Mouse (Mus musculus) liver, embryonic 11.5 days (tissue): ENCODE results near the gene Rnase10. TPM values are rescaled to one million over a fixed set of nuclear protein-coding genes. Genes with fewer than 3 reads are reported as not detected.
"Not testable (repeated sequence)": the region's sequence is repeated elsewhere in the genome, so short reads cannot be mapped to it uniquely, and the experiment has no call there.

Experiments used
- ATAC-seq: fragments of 200-750 bp; cut with Nextera tagmentation; replicated peaks from 2 replicates; pipeline ENCODE4 v1.8.0; 2017; ENCODE audit warnings: moderate number of reproducible peaks, mild to moderate bottlenecking, moderate TSS enrichment, moderate library complexity; ENCODE audit not compliant: low FRiP score
- DNase-seq: peaks from one replicate; pipeline ENCODE4 v3.0.0-alpha.2; 2017; ENCODE audit warnings: low spot score
- H3K27ac ChIP-seq: fragments of 300-500 bp; sonication (generic); 2 replicates; pipeline ENCODE4 v1.5.1; 2014; ENCODE audit warnings: mild to moderate bottlenecking, low read depth, low read length, control low read depth
- H3K27me3 ChIP-seq: fragments of 300-500 bp; sonication (generic); replicated peaks from 2 replicates; pipeline ENCODE4 v1.6.1; 2014; ENCODE audit warnings: low read length, mixed read lengths; ENCODE audit not compliant: control insufficient read depth, insufficient read depth
- H3K36me3 ChIP-seq: fragments of 300-500 bp; sonication (generic); 2 replicates; pipeline ENCODE4 v1.6.1; 2014; ENCODE audit warnings: mild to moderate bottlenecking, low read length, moderate library complexity, mixed read lengths; ENCODE audit not compliant: control insufficient read depth, insufficient read depth
- H3K4me1 ChIP-seq: fragments of 300-500 bp; sonication (generic); replicated peaks from 2 replicates; pipeline ENCODE4 v1.6.1; 2014; ENCODE audit warnings: low read length, mixed read lengths; ENCODE audit not compliant: control insufficient read depth, insufficient read depth
- H3K4me2 ChIP-seq: fragments of 300-500 bp; sonication (generic); 2 replicates; pipeline ENCODE4 v1.6.1; 2014; ENCODE audit warnings: mild to moderate bottlenecking, control low read depth, moderate library complexity
- H3K4me3 ChIP-seq: fragments of 300-500 bp; sonication (generic); 2 replicates; pipeline ENCODE4 v1.5.1; 2014; ENCODE audit warnings: low read depth, low read length, control low read depth
- H3K9ac ChIP-seq: fragments of 300-500 bp; sonication (generic); 2 replicates; pipeline ENCODE4 v1.6.1; 2014; ENCODE audit warnings: low read depth, low read length, control low read depth
- H3K9me3 ChIP-seq: fragments of 300-500 bp; sonication (generic); 2 replicates; pipeline ENCODE4 v1.6.1; 2016; ENCODE audit warnings: low read length, inconsistent platforms, mixed read lengths; ENCODE audit not compliant: control insufficient read depth
- WGBS: fragments of 180-500 bp; shearing (Covaris S2); extraction: QIAGEN DNeasy Blood & Tissue Kit; methylation state at CpG from one replicate; pipeline ENCODE4 v1.1.7; 2014; 5-methylcytosine and 5-hydroxymethylcytosine counted together
- polyA plus RNA-seq: library from polyadenylated mRNA; unstranded; fragments of >200 nt; fragmentation: Nextera tagmentation; extraction: Ambion mirVana; gene quantifications from 2 replicates; pipeline ENCODE4 v1.2.1, GENCODE M21; 2014

The Rnase10 gene
- polyA plus RNA-seq, 1 experiment from 2014 or later, result not detected

DNA sequence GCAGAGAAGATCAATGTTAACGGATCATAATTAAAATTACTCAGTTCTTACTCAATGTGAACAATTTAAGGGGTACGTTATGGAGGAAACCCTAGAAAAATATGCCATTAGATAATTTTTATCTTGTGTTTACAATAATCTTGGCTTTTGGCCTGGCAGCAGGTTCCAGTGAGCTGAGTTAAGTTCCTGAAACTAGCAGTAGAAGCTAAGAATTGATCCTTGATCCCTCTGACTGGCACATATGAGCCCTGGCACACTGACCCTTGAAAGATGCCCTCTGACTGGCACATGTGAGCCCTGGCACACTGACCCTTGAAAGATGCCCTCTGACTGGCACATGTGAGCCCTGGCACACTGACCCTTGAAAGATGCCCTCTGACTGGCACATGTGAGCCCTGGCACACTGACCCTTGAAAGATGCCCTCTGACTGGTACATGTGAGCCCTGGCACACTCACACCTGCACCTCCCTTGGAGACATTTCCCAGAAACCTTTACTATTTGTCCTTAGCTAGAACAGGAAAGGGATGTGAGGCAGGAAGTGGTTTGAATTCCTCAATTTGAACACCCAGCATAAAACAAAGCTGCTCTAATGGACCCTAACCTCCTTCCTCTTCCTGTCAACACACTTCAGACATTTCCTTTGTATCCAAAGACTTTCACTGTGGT is 9.4 kb upstream of the Rnase10 start:
- Histone ChIP-seq H3K27me3 (no peaks in the 10 kb centered on the region), H3K9me3 (no peaks in the 10 kb centered on the region), H3K9ac (no peak overlapping the region), H3K36me3 (no peaks in the 10 kb centered on the region), H3K4me2 (no peak overlapping the region), H3K27ac (no peak overlapping the region), H3K4me1 (no peaks in the 10 kb centered on the region), H3K4me3 (no peak overlapping the region)
- 51% methylated on average over 2 of the region's 2 CpGs for WGBS
- DNase-seq (peak; percentile 9), ATAC-seq (no peak)

DNA sequence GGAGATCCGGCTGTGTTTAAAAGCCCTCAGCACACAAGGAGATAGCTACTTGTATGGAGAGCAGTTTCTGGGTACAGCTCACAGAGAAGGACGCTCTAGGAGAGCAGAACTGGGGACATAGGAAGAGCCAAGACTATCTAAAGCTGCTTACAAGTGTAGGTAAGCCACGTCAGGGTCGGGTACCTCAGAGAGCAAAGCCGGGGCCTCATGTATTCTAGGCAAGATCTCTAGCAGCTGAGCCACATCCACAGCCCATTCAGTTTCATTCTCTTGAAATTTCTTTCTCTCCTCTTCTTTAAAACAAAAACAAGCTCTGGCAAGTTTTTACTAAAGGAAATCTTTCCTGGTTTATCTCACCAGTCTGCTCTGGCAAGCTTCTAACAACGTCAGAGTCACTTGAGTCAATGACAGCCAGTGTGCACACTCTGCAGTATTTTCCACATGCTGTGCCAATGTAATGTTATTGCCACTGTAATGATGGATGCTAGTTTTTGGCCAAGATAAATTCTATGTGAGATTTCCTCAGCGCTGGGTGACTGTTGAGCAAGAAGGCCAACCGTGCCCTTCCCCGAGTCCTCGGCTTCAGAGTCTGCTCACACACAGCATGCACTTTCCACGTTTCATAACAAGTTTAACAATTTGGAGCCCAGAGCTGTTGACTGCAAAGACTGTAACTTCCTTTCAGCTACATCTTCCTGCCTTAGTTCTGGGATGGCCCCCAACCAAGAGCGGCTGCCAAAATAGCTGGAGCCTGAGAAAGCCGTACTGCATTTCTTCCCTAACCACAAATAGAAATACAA is 563 bp downstream of the Rnase10 start:
- Histone ChIP-seq H3K4me2 (no peak overlapping the region), H3K27me3 (no peaks in the 10 kb centered on the region), H3K9me3 (no peaks in the 10 kb centered on the region), H3K9ac (no peak overlapping the region), H3K4me3 (no peak overlapping the region), H3K27ac (no peak overlapping the region), H3K36me3 (no peaks in the 10 kb centered on the region), H3K4me1 (no peaks in the 10 kb centered on the region)
- 62% methylated on average over 13 of the region's 13 CpGs for WGBS
- ATAC-seq (no peak), DNase-seq (no peak)

DNA sequence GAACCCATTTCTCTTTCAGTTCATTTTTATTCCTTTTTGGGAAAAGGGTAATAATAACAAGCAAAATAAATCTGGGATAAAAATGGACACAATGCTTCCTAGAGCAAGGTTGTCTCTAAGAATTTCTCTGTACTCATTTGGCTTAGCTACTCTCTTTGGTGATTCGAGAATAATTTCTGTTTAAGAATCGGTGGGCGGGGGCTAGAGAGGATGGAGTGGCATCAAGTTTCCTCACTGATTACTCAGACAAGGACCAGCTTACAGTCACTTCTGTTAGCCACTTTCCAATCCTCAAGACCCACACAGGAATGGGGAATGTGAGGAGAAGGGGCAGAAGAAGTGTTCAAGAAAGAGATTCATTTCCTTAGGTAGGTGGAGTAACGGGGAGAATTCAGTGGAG is 1.2 kb downstream of the Rnase10 start:
- Histone ChIP-seq H3K9ac (no peak overlapping the region), H3K9me3 (no peaks in the 10 kb centered on the region), H3K4me1 (no peaks in the 10 kb centered on the region), H3K27ac (no peak overlapping the region), H3K36me3 (no peaks in the 10 kb centered on the region), H3K4me2 (no peak overlapping the region), H3K27me3 (no peaks in the 10 kb centered on the region), H3K4me3 (no peak overlapping the region)
- DNase-seq (no peak), ATAC-seq (no peak)
- 90% methylated on average over 4 of the region's 4 CpGs for WGBS

DNA sequence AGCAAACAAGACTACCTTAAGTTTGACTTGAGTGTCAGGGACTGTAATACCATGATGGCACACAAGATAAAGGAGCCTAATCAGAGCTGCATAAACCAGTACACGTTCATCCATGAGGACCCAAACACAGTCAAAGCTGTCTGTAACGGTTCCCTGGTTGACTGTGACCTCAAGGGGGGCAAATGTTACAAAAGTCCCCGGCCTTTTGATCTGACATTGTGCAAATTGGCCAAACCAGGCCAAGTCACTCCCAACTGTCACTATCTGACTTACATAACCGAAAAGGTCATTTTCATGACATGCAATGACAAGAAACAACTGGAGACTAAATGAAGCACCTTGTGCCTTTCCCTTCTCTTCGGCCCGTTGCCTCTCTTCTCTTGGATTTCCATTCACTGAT is 2.0 kb downstream of the Rnase10 start:
- no peak for ATAC-seq
- H3K4me3 ChIP-seq, result no peak overlapping the region
- no peaks in the 10 kb centered on the region for H3K9me3 ChIP-seq
- H3K27ac ChIP-seq, result no peak overlapping the region
- H3K36me3 ChIP-seq, result no peaks in the 10 kb centered on the region
- no peak for DNase-seq
- 80% methylated on average over 6 of the region's 6 CpGs for WGBS
- H3K9ac ChIP-seq, result no peak overlapping the region
- no peaks in the 10 kb centered on the region for H3K4me1 ChIP-seq
- no peak overlapping the region for H3K4me2 ChIP-seq
- no peaks in the 10 kb centered on the region for H3K27me3 ChIP-seq

DNA sequence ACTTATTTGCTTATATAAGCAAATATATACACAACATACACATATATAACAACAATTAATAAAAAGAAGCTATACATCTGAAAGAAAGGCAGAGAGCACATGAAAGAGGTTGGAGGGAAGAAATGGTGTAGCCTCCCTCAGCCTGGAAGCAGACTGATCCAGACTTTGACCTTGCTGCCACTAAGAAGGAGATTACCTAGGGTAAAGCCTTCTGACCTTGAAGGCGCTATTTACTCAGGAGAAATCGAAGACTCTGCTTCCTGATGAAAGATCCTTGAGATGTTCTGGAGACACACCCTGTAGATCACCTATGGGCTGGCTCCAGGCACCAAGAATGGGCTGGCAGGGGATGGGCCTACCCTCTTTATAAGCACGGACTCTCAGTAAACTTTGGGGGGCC is 7.2 kb downstream of the Rnase10 start:
- 79% methylated on average over 3 of the region's 3 CpGs for WGBS
- not testable (repeated sequence) for H3K27ac ChIP-seq, H3K27me3 ChIP-seq, H3K9ac ChIP-seq, H3K36me3 ChIP-seq, H3K4me2 ChIP-seq, H3K9me3 ChIP-seq, H3K4me3 ChIP-seq, DNase-seq, H3K4me1 ChIP-seq, ATAC-seq

DNA sequence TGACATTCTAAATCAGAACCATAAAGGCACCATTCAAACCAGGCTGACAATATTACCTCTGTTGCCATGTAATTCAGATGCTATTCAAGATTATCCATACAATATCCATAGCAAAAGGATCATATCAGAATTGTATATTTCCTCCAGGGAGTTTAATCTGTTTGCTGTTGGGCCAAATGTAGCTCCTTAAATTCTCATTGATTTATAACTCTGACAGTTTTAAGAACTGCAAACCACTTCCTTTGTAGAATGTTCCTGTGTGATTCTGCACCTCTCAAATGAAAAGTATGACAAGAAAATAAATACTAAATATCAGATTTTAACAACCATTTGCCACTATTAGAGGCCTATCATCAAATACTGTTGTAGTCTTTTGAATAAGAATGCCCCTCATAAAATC is 8.2 kb downstream of the Rnase10 start:
- H3K27me3 ChIP-seq, result no peaks in the 10 kb centered on the region
- H3K4me2 ChIP-seq, result no peak overlapping the region
- H3K9ac ChIP-seq, result no peak overlapping the region
- ATAC-seq, result no peak
- H3K36me3 ChIP-seq, result no peaks in the 10 kb centered on the region
- no peaks in the 10 kb centered on the region for H3K9me3 ChIP-seq
- no peak overlapping the region for H3K27ac ChIP-seq
- DNase-seq, result no peak
- no peaks in the 10 kb centered on the region for H3K4me1 ChIP-seq
- H3K4me3 ChIP-seq, result no peak overlapping the region

DNA sequence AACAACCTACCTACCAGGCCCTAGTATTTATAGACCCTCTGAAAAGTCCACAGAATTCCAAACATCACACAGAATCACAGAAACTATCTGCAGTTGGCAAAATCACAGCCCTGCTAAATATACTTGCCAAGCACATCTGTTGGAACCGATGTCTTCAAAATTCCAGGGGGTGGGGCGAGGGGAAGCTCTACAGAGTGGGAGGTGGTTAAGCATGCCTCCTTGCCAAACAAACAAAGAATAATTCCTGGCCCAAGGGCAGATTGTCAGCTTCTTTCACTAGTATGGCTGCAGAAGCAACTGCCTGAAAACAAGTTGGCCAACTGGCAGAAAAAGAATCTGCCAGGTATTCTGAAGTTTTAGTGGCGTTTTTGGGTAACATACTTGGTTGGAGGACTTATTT is 9.7 kb downstream of the Rnase10 start:
- no peak overlapping the region for H3K27ac ChIP-seq
- no peaks in the 10 kb centered on the region for H3K4me1 ChIP-seq
- no peaks in the 10 kb centered on the region for H3K9me3 ChIP-seq
- no peak overlapping the region for H3K4me3 ChIP-seq
- H3K9ac ChIP-seq, result no peak overlapping the region
- H3K27me3 ChIP-seq, result no peaks in the 10 kb centered on the region
- no peak overlapping the region for H3K4me2 ChIP-seq
- no peaks in the 10 kb centered on the region for H3K36me3 ChIP-seq
- 73% methylated on average over 3 of the region's 3 CpGs for WGBS
- no peak for DNase-seq
- no peak for ATAC-seq

DNA sequence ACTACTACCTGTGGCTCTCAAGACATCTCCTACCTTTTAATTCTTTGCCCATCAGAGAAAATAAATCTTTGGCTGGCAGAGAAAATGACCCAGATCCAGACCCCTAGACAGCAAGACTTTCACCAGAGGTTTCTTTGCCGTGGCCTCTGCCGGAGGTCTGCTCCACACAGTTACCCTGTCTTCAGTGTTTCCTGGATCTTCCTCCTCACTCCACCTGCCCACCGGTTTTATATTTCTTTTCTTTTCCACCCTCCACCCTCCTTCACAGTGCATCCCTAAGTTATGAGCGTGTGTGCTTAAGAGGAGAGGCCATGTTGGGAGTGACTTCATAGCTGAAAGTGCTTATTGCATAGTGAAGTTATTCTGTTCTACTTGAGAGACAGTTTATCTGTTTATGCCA is 15.9 kb downstream of the Rnase10 start:
- H3K4me2 ChIP-seq, result no peak overlapping the region
- no peak for DNase-seq
- no peaks in the 10 kb centered on the region for H3K27me3 ChIP-seq
- ATAC-seq, result no peak
- no peaks in the 10 kb centered on the region for H3K4me1 ChIP-seq
- no peak overlapping the region for H3K9ac ChIP-seq
- H3K27ac ChIP-seq, result no peak overlapping the region
- no peaks in the 10 kb centered on the region for H3K9me3 ChIP-seq
- 75% methylated on average over 4 of the region's 4 CpGs for WGBS
- no peaks in the 10 kb centered on the region for H3K36me3 ChIP-seq
- no peak overlapping the region for H3K4me3 ChIP-seq

DNA sequence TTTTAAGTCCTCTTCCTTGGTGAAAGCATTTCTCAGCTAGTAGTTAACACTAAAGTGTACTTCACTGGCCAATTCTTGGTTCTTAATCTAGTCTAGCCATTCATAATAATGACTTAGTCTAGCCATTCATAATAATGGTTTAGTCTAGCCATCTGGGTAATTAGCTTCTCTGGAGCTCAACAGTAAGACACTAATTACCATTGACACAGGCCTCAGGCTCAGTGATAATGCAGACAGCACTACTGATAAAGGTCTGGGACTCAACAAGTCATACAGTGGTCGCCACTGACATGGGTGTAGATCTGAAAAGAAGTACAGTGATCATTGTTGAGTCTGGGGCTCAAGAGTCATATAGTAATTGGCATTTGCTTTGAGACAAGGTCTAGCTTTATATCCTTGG is 17.3 kb downstream of the Rnase10 start:
- no peaks in the 10 kb centered on the region for H3K9me3 ChIP-seq
- H3K27ac ChIP-seq, result no peak overlapping the region
- H3K4me1 ChIP-seq, result no peaks in the 10 kb centered on the region
- H3K9ac ChIP-seq, result no peak overlapping the region
- H3K4me3 ChIP-seq, result no peak overlapping the region
- H3K36me3 ChIP-seq, result no peaks in the 10 kb centered on the region
- no peak overlapping the region for H3K4me2 ChIP-seq
- 57% methylated on average over 1 of the region's 1 CpGs for WGBS
- DNase-seq, result no peak
- no peak for ATAC-seq
- H3K27me3 ChIP-seq, result no peaks in the 10 kb centered on the region
